Mouse (Mus musculus): Measurements from ENCODE around the gene Nmbr.

GRCm38 (mm10) chr10:14789969-14790368 lies 84.6 kb downstream of the Nmbr start:
- TF ChIP-seq GATA1 (IDR thresholded peaks at IDR 0.05; ENCODE audit: low read length) (no peak), TAL1 (IDR thresholded peaks at IDR 0.05; ENCODE audit: low read length) (no peak)

All from erythroblast, embryonic 14.5 days (primary cell).